Mouse (Mus musculus) retina, adult 2 months (tissue): ENCODE data around the gene Olfr93.
"Not testable (repeated sequence)": the region's sequence is repeated elsewhere in the genome, so short reads cannot be mapped to it uniquely, and the experiment has no call there.

Source experiments
- DNase-seq: peaks from one replicate; pipeline ENCODE4 v3.0.0-alpha.2; 2012; ENCODE audit warnings: low read depth, low spot score

Olfr93 gene

GRCm38 (mm10) chr17:37161394-37161793 lies at the start of gene Olfr93:
TSS of gene Olfr93 (minus strand) at chr17:37161494.
- no peak for DNase-seq

- DNase-seq: no peak
These were observed 42.6 kb upstream of the Olfr93 start for GRCm38 (mm10) chr17:37203917-37204236.

- peak; percentile 44 for DNase-seq
These were observed 42.1 kb upstream of the Olfr93 start for GRCm38 (mm10) chr17:37203206-37203916.

- no peak for DNase-seq
These were observed 39.6 kb upstream of the Olfr93 start, which contains the start of gene Olfr94 for GRCm38 (mm10) chr17:37200894-37201293. TSS of gene Olfr94 (minus strand) at chr17:37200994.

GRCm38 (mm10) chr17:37196845-37197724 lies 35.8 kb upstream of the Olfr93 start:
- DNase-seq: no peak

- no peak for DNase-seq
These were observed 33.5 kb upstream of the Olfr93 start for GRCm38 (mm10) chr17:37194782-37195181.

- DNase-seq: no peak
These were observed 32.4 kb upstream of the Olfr93 start, which contains the start of gene Ubd for GRCm38 (mm10) chr17:37193656-37194055. TSS of gene Ubd (plus strand) at chr17:37193892.

- DNase-seq: no peak
These were observed 31.7 kb upstream of the Olfr93 start for GRCm38 (mm10) chr17:37193032-37193431.

GRCm38 (mm10) chr17:37190711-37191110 lies 29.4 kb upstream of the Olfr93 start:
- peak; percentile 18 for DNase-seq

- DNase-seq: no peak
These were observed 24.2 kb upstream of the Olfr93 start for GRCm38 (mm10) chr17:37185474-37185873.

- DNase-seq: not testable (repeated sequence)
These were observed 29.9 kb downstream of the Olfr93 start for GRCm38 (mm10) chr17:37131366-37131765.

- DNase-seq: no peak
These were observed 41.3 kb downstream of the Olfr93 start, which contains the start of gene Olfr92 for GRCm38 (mm10) chr17:37119988-37120387. TSS of gene Olfr92 (minus strand) at chr17:37120088.

- DNase-seq: no peak
These were observed 63.1 kb downstream of the Olfr93 start, which contains the start of gene Olfr91 for GRCm38 (mm10) chr17:37098178-37098577. TSS of gene Olfr91 (minus strand) at chr17:37098278.

- DNase-seq: no peak
These were observed 68.0 kb downstream of the Olfr93 start for GRCm38 (mm10) chr17:37093289-37093688.

GRCm38 (mm10) chr17:37092198-37092597 lies 69.1 kb downstream of the Olfr93 start:
- no peak for DNase-seq
